Mouse (Mus musculus): Measurements from ENCODE around the gene Dnajc27. TPM values are rescaled to one million over a fixed set of nuclear protein-coding genes. Genes with fewer than 3 reads are reported as not detected.

Dnajc27 gene
- polyA plus RNA-seq, 2 experiments: 1.2 to 1.8 TPM

DNA sequence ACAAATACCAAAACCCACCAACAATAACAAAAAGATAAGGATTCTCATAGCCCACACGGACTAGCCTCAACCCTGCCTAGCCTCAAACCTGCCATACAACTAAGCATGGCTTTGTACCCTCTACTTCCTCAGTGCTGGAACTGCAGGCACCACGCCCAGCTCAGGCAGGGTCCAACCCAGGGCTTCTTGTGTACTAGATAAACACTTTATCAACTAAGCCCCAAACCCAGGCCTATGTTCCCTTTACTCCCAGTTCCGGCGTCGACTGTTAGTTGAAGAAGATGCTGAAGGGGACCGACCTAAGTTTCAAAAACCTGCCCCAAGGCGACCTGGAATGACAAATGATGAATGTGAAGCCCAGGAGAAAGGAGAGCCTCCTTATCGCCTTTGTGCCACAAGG lies 16.4 kb upstream of the Dnajc27 start:
- DNase-seq (ENCODE audit: low read depth in 3 of 3, low spot score in 3 of 3): peak in 1 of 3 experiments; percentile 11
- no peak overlapping the region for H3K9ac ChIP-seq (replicated peaks)
- H3K27ac ChIP-seq: no peak overlapping the region
- no peaks in the 10 kb centered on the region for H3K36me3 ChIP-seq (replicated peaks; ENCODE audit: control insufficient read depth, insufficient read depth, low read depth)
- no peak overlapping the region for H3K4me3 ChIP-seq (ENCODE audit: insufficient read depth in 1 of 2, low read depth in 2 of 2, low read length in 2 of 2)
- 32% methylated on average over 8 of the region's 8 CpGs for WGBS (ENCODE audit: insufficient replicate concordance)
- H3K4me2 ChIP-seq (ENCODE audit: low read depth): no peak overlapping the region
- no peaks in the 10 kb centered on the region for H3K9me3 ChIP-seq (ENCODE audit: control insufficient read depth, low read length)
- no peaks in the 10 kb centered on the region for H3K27me3 ChIP-seq (ENCODE audit: control insufficient read depth, insufficient read depth, low read length)
- no peak for TF ChIP-seq CTCF (IDR thresholded peaks at IDR 0.05; ENCODE audit: low read depth)
- TF ChIP-seq EP300 (IDR thresholded peaks at IDR 0.05; ENCODE audit: low read depth): no peak
- ATAC-seq (ENCODE audit: insufficient read depth): peak; percentile 76
- H3K4me1 ChIP-seq (replicated peaks; ENCODE audit: control insufficient read depth in 2 of 2, insufficient read depth in 2 of 2, low read length in 1 of 2): peaks cover 4 to 21% of the 10 kb centered on the region in 2 experiments; a peak in 3 of 4 replicates

DNA sequence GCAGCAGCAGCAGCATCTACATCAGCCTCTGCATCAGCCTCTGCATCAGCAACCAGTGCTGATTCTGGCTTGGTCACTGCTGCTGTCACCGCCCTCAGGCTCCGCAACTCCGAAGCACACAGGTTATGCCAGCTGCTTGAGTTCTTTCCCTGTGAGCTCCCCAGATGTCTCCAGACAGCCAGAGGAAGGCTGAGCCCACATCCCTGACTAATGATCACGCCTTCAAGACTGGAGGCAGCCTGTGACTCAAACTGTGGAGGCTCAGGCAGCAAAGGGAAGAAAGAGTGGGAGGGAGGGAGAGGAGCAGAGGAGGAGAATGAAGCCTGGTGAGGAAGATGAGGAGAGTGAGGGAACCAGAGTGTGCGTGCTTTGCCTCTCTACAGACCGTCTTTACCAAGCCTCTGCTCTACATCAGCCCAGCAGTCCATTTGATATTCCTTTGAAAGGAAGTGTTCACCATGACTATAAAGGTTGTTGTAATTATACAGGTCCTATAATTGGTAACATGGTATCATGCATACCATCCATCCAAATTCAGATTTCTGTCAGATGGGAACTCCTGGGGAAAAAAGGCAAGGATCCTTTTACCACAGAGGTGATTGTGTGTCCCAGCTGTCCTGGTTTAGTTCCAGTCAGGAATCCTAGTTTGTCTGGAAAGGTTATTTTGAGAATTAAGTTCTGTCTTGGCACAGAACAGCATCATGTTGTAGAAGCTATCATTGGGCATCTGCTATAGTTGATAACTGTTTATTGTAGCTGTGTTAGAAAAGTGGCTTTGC lies 15.5 kb upstream of the Dnajc27 start:
- H3K4me1 ChIP-seq (replicated peaks; ENCODE audit: control insufficient read depth in 2 of 2, insufficient read depth in 2 of 2, low read length in 1 of 2): peaks cover 4 to 21% of the 10 kb centered on the region in 2 experiments; a peak in 3 of 4 replicates
- no peaks in the 10 kb centered on the region for H3K36me3 ChIP-seq (replicated peaks; ENCODE audit: control insufficient read depth, insufficient read depth, low read depth)
- H3K27me3 ChIP-seq (ENCODE audit: control insufficient read depth, insufficient read depth, low read length): no peaks in the 10 kb centered on the region
- DNase-seq (ENCODE audit: low read depth in 3 of 3, low spot score in 3 of 3) (no peak), ATAC-seq (ENCODE audit: insufficient read depth) (no peak)
- no peak overlapping the region for H3K4me3 ChIP-seq (ENCODE audit: insufficient read depth in 1 of 2, low read depth in 2 of 2, low read length in 2 of 2)
- no peak overlapping the region for H3K9ac ChIP-seq (replicated peaks)
- 62% methylated on average over 6 of the region's 6 CpGs for WGBS (ENCODE audit: insufficient replicate concordance)
- H3K9me3 ChIP-seq (ENCODE audit: control insufficient read depth, low read length): no peaks in the 10 kb centered on the region
- no peak overlapping the region for H3K27ac ChIP-seq
- no peak for TF ChIP-seq EP300 (IDR thresholded peaks at IDR 0.05; ENCODE audit: low read depth)
- no peak for TF ChIP-seq CTCF (IDR thresholded peaks at IDR 0.05; ENCODE audit: low read depth)
- no peak overlapping the region for H3K4me2 ChIP-seq (ENCODE audit: low read depth)

DNA sequence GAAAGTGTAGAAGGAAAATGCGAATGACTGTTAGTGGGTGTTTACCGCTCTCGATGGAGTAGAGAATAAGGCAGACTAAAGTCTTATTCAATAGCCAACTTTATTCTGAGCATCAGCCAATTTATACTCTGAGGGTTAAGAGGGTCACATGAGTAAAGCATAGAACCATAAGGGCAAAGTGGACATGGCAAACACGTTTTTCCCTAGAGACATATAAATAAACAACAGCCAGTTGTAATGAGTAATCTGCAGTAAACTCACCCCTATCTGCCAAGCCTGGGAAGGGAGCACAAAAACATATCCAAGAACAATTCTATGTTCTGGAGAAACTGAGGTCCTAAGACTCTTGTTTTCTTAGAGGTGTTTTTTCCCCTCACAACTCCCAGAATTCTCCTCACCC lies 13.8 kb upstream of the Dnajc27 start:
- Histone ChIP-seq H3K4me2 (ENCODE audit: low read depth) (no peak overlapping the region), H3K27me3 (ENCODE audit: control insufficient read depth, insufficient read depth, low read length) (no peaks in the 10 kb centered on the region), H3K4me3 (ENCODE audit: insufficient read depth in 1 of 2, low read depth in 2 of 2, low read length in 2 of 2) (no peak overlapping the region), H3K9ac (replicated peaks) (no peak overlapping the region), H3K27ac (no peak overlapping the region), H3K36me3 (replicated peaks; ENCODE audit: control insufficient read depth, insufficient read depth, low read depth) (no peaks in the 10 kb centered on the region), H3K9me3 (ENCODE audit: control insufficient read depth, low read length) (no peaks in the 10 kb centered on the region), H3K4me1 (replicated peaks; ENCODE audit: control insufficient read depth in 2 of 2, insufficient read depth in 2 of 2, low read length in 1 of 2) (peaks cover 4 to 19% of the 10 kb centered on the region in 2 experiments; a peak in 3 of 4 replicates)
- ATAC-seq (ENCODE audit: insufficient read depth) (no peak), DNase-seq (ENCODE audit: low read depth in 3 of 3, low spot score in 3 of 3) (no peak)
- TF ChIP-seq CTCF (IDR thresholded peaks at IDR 0.05; ENCODE audit: low read depth): no peak
- TF ChIP-seq EP300 (IDR thresholded peaks at IDR 0.05; ENCODE audit: low read depth): no peak
- 70% methylated on average over 4 of the region's 4 CpGs for whole genome bisulfite sequencing (ENCODE audit: insufficient replicate concordance)

GRCm38 (mm10) chr12:4071671-4072070 lies 10.7 kb upstream of the Dnajc27 start:
- ATAC-seq (ENCODE audit: insufficient read depth) (no peak), DNase-seq (ENCODE audit: low read depth in 3 of 3, low spot score in 3 of 3) (no peak)
- WGBS (ENCODE audit: insufficient replicate concordance): 63% methylated on average over 9 of the region's 9 CpGs
- no peaks in the 10 kb centered on the region for H3K27me3 ChIP-seq (ENCODE audit: control insufficient read depth, insufficient read depth, low read length)
- TF ChIP-seq CTCF (IDR thresholded peaks at IDR 0.05; ENCODE audit: low read depth): no peak
- TF ChIP-seq EP300 (IDR thresholded peaks at IDR 0.05; ENCODE audit: low read depth): no peak
- no peaks in the 10 kb centered on the region for H3K9me3 ChIP-seq (ENCODE audit: control insufficient read depth, low read length)
- H3K4me3 ChIP-seq (ENCODE audit: insufficient read depth in 1 of 2, low read depth in 2 of 2, low read length in 2 of 2): no peak overlapping the region
- H3K4me2 ChIP-seq (ENCODE audit: low read depth): no peak overlapping the region
- no peaks in the 10 kb centered on the region for H3K36me3 ChIP-seq (replicated peaks; ENCODE audit: control insufficient read depth, insufficient read depth, low read depth)
- no peaks in the 10 kb centered on the region; a peak in 1 of 4 replicates for H3K4me1 ChIP-seq (replicated peaks; ENCODE audit: control insufficient read depth in 2 of 2, insufficient read depth in 2 of 2, low read length in 1 of 2)
- no peak overlapping the region for H3K27ac ChIP-seq
- H3K9ac ChIP-seq (replicated peaks): no peak overlapping the region

DNA sequence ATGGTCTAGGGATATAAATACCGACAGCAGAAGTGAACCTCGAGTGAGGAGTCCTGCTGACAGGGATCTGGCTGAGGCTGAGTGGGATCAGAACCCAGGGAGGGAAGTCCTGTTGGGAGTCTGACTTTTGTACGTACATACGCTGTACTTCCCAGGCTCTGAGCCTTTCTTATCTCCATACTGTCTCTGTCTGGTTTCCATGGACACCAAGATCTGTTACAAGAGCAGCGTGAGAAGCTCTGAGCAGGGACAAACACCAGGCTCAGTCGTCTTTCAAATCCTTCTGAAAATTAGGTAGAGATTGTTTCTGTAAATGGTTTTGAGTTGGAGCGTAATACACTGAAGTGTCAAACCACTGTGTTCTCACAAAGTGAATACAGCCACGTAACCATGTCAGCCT lies 7.0 kb upstream of the Dnajc27 start:
- Histone ChIP-seq H3K4me2 (ENCODE audit: low read depth) (no peak overlapping the region), H3K36me3 (replicated peaks; ENCODE audit: control insufficient read depth, insufficient read depth, low read depth) (no peaks in the 10 kb centered on the region), H3K4me1 (replicated peaks; ENCODE audit: control insufficient read depth in 2 of 2, insufficient read depth in 2 of 2, low read length in 1 of 2) (no peaks in the 10 kb centered on the region), H3K9ac (replicated peaks) (no peak overlapping the region), H3K9me3 (ENCODE audit: control insufficient read depth, low read length) (no peaks in the 10 kb centered on the region), H3K27ac (no peak overlapping the region), H3K4me3 (ENCODE audit: insufficient read depth in 1 of 2, low read depth in 2 of 2, low read length in 2 of 2) (no peak overlapping the region), H3K27me3 (ENCODE audit: control insufficient read depth, insufficient read depth, low read length) (no peaks in the 10 kb centered on the region)
- DNase-seq (ENCODE audit: low read depth in 3 of 3, low spot score in 3 of 3): no peak
- no peak for TF ChIP-seq EP300 (IDR thresholded peaks at IDR 0.05; ENCODE audit: low read depth)
- no peak for TF ChIP-seq CTCF (IDR thresholded peaks at IDR 0.05; ENCODE audit: low read depth)
- ATAC-seq (ENCODE audit: insufficient read depth): no peak
- 51% methylated on average over 8 of the region's 8 CpGs for WGBS (ENCODE audit: insufficient replicate concordance)

Data from liver, embryonic 14.5 days (tissue).